ENCODE assay signal across 8 mouse cellular contexts in genomic region chr19:41264331-41264799, GRCm38 (mm10). TPM values are rescaled to one million over a fixed set of nuclear protein-coding genes. Genes with fewer than 3 reads are reported as not detected.
DNase-seq lines count a peak whose midpoint lies in the region; ATAC-seq and TF ChIP-seq lines count a peak whose summit lies in the region.

No protein-coding gene starts in this region.

- intact Hi-C loops in gastrocnemius, adult 2 months (cut with DNase I) = no loop called here
- intact Hi-C loops in gastrocnemius, postnatal 14 days (cut with DNase I; ENCODE audit: low total_unique reads) = no loop called here

- H3K79me3 ChIP-seq in C2C12 (ENCODE audit: low read depth) = peaks cover 38% of the 10 kb centered on the region

- no peak for DNase-seq in gastrocnemius, adult 2 months
- DNase-seq in gastrocnemius, postnatal 14 days = no peak
- DNase-seq in urinary bladder, adult 18-20 months (ENCODE audit: low spot score in 2 of 2) = no peak
- DNase-seq in right cerebral cortex, postnatal 4 days = no peak

- peak overlapping the region; percentile 100 for H3ac ChIP-seq in C2C12 (ENCODE audit: control insufficient read depth, insufficient read length, low read depth)
- H3ac ChIP-seq in myocyte (ENCODE audit: control insufficient read depth, insufficient read length) = peak overlapping the region; percentile 81

- peak overlapping the region; percentile 83 for H3K4me3 ChIP-seq in gastrocnemius, adult 2 months
- H3K4me3 ChIP-seq in C2C12 (ENCODE audit: insufficient read depth, poor library complexity, severe bottlenecking) = peak overlapping the region; percentile 73
- peak overlapping the region; percentile 90 for H3K4me3 ChIP-seq in cortical plate, adult 2 months (ENCODE audit: insufficient read depth, low read length)
- peak overlapping the region; percentile 76 for H3K4me3 ChIP-seq in myocyte

- no peak for TF ChIP-seq CTCF in gastrocnemius, adult 2 months (IDR thresholded peaks at IDR 0.05)
- no peak for TF ChIP-seq CTCF in C2C12 (IDR thresholded peaks at IDR 0.05; ENCODE audit: control insufficient read depth, insufficient read depth, insufficient read length)
- no peak for TF ChIP-seq CTCF in cortical plate, adult 2 months (IDR thresholded peaks at IDR 0.05; ENCODE audit: extremely low read depth, insufficient read depth, low read length)

- ATAC-seq in inflammation-experienced regulatory T-cells, adult 6 months = peak; percentile 60

- H3K36me3 ChIP-seq in C2C12 (ENCODE audit: control insufficient read depth, insufficient read depth) (peaks cover 6% of the 10 kb centered on the region), myocyte (ENCODE audit: control insufficient read depth, insufficient read depth) (no peaks in the 10 kb centered on the region)

- no peaks in the 10 kb centered on the region for H3K27me3 ChIP-seq in C2C12 (ENCODE audit: control insufficient read depth, insufficient read depth, insufficient read length)
- no peaks in the 10 kb centered on the region for H3K27me3 ChIP-seq in myocyte (ENCODE audit: control insufficient read depth, insufficient read depth, insufficient read length)

- peak overlapping the region; percentile 99 for H3K27ac ChIP-seq in gastrocnemius, adult 2 months
- peak overlapping the region; percentile 100 for H3K27ac ChIP-seq in cortical plate, adult 2 months (ENCODE audit: insufficient read depth, low read length)

- TF ChIP-seq POLR2A in cortical plate, adult 2 months (IDR thresholded peaks at IDR 0.05; ENCODE audit: extremely low read depth, insufficient read depth, low read length) = no peak
- no peak for TF ChIP-seq POLR2A in myocyte (IDR thresholded peaks at IDR 0.05; ENCODE audit: insufficient read length, low read depth)

- H3K79me2 ChIP-seq in C2C12 (ENCODE audit: control insufficient read depth, insufficient read depth) (peaks cover 43% of the 10 kb centered on the region), myocyte (ENCODE audit: control insufficient read depth, insufficient read depth) (peaks cover 41% of the 10 kb centered on the region)

- H3K4me2 ChIP-seq in myocyte (ENCODE audit: low read depth) = peak overlapping the region; percentile 94

- H3K4me1 ChIP-seq in cortical plate, adult 2 months (ENCODE audit: control insufficient read depth, insufficient read depth, low read length) = peaks cover 3% of the 10 kb centered on the region; the same call in 1 of the 2 replicates

TF ChIP-seq in C2C12, 6 proteins besides CTCF, POLR2A, EP300 and RAD21:
- TF ChIP-seq MYOD1 (IDR thresholded peaks at IDR 0.05; ENCODE audit: control insufficient read depth, insufficient read length, low read depth) = no peak
- no peak for TF ChIP-seq CEBPB (IDR thresholded peaks at IDR 0.05; ENCODE audit: low read depth)
- no peak for TF ChIP-seq FOSL1 (IDR thresholded peaks at IDR 0.05; ENCODE audit: insufficient read depth, low read length, poor library complexity, severe bottlenecking)
- TF ChIP-seq MAX (IDR thresholded peaks at IDR 0.05) = no peak
- TF ChIP-seq MYOG (IDR thresholded peaks at IDR 0.05; ENCODE audit: control insufficient read depth, extremely low read depth, insufficient read length) = no peak
TF ChIP-seq in C2C12: peak in this region for 0.

TF ChIP-seq in myocyte, 11 proteins besides CTCF, POLR2A, EP300 and RAD21:
- TF ChIP-seq SRF (IDR thresholded peaks at IDR 0.05; ENCODE audit: control insufficient read depth, insufficient read length, low read depth) (no peak), USF1 (IDR thresholded peaks at IDR 0.05; ENCODE audit: low read depth) (no peak), POLR2AphosphoS2 (IDR thresholded peaks at IDR 0.05; ENCODE audit: insufficient read length, low read depth) (no peak), TCF12 (IDR thresholded peaks at IDR 0.05; ENCODE audit: insufficient read depth, poor library complexity, severe bottlenecking) (no peak), MYOD1 (IDR thresholded peaks at IDR 0.05; ENCODE audit: control insufficient read depth in 1 of 3, insufficient read length in 2 of 3, low read depth in 2 of 3) (no peak), TCF3 (IDR thresholded peaks at IDR 0.05; ENCODE audit: insufficient read length, low read depth) (no peak), CEBPB (IDR thresholded peaks at IDR 0.05; ENCODE audit: insufficient read depth, poor library complexity, severe bottlenecking) (no peak), MAX (IDR thresholded peaks at IDR 0.05; ENCODE audit: low read depth) (no peak), E2F4 (IDR thresholded peaks at IDR 0.05; ENCODE audit: insufficient read depth) (no peak), REST (IDR thresholded peaks at IDR 0.05; ENCODE audit: insufficient read depth, insufficient read length) (no peak), MYOG (IDR thresholded peaks at IDR 0.05; ENCODE audit: control insufficient read depth in 1 of 3, insufficient read depth in 1 of 3, insufficient read length in 2 of 3, low read depth in 2 of 3) (no peak)

RNA-seq across cellular contexts. Expression of gene Tm9sf3, which starts 0.6 kb away (rescaled TPM):
- total RNA-seq in gastrocnemius, adult 2 months (2021) = 10 to 100 TPM; 63.3 to 68.4 TPM
- total RNA-seq in gastrocnemius, postnatal 14 days (2021) = 10 to 100 TPM; 73.7 to 78.2 TPM
- polyA plus RNA-seq in C2C12 (2012; fragmentation: generic; extraction: Trizol) (49.5 TPM), myocyte (2012; fragmentation: generic; extraction: Trizol) (45.5 TPM)
- polyA plus RNA-seq in cortical plate, adult 2 months (2012; rRNA removed) = 89.0 and 90.5 TPM in 2 replicates
- polyA plus RNA-seq in inflammation-experienced regulatory T-cells, adult 6 months (2017; shearing (Covaris generic)) = 10 to 100 TPM; 21.4 to 38.9 (median 32.2) TPM

RNA-seq across cellular contexts. Expression of gene Tll2, which starts 57.7 kb away (rescaled TPM):
- under 1 TPM; 0.10 to 0.11 TPM for total RNA-seq in gastrocnemius, adult 2 months (2021)
- under 1 TPM; 0.16 to 0.27 TPM for total RNA-seq in gastrocnemius, postnatal 14 days (2021)
- polyA plus RNA-seq in C2C12 (2012; fragmentation: generic; extraction: Trizol) (not detected), myocyte (2012; fragmentation: generic; extraction: Trizol) (not detected)
- polyA plus RNA-seq in cortical plate, adult 2 months (2012; rRNA removed) = 0.45 and 0.67 TPM in 2 replicates
- not detected for polyA plus RNA-seq in inflammation-experienced regulatory T-cells, adult 6 months (2017; shearing (Covaris generic))
